Comparison of ENCODE assay signal across 15 mouse cellular contexts in the genomic region with DNA sequence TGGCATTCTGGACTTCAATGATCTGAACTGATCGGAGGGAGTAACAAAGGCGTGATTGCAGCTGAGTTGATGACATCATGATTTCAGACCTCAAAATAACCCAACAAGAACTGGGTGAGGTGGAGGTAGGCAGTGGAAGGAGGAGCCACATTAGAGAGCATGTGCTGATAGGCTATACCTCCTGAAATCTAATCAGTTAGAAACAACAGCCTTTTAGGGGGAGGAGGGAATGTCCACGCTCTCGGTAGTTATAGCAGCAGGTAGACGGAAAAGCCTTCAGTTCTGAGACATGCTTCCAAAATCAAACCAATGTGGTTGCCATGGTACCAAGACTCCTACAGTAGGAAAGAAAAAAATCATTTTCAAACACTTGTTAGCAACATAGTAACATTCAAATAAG. TPM values are rescaled to one million over a fixed set of nuclear protein-coding genes. Genes with fewer than 3 reads are reported as not detected.
A peak's percentile ranks its signal among the peaks of the same experiment; 100 is the strongest.
DNase-seq lines count a peak whose midpoint lies in the region; ATAC-seq and TF ChIP-seq lines count a peak whose summit lies in the region.
"Had no signal": no experiment of that assay in that cellular context is flagged by ENCODE, and none has a peak within 500 bp of the region (broad histone marks: within the 10 kb centered on the region; RNA-seq: fewer than 3 reads in every experiment).

No protein-coding gene starts in this region.

- WGBS in midbrain, postnatal 0 days = 59% methylated on average over 5 of the region's 5 CpGs

- ATAC-seq in midbrain, postnatal 0 days (ENCODE audit: low FRiP score) = peak; percentile 88

- no peaks in the 10 kb centered on the region for H3K27me3 ChIP-seq in midbrain, postnatal 0 days (ENCODE audit: insufficient read depth, low read length)
- H3K27me3 ChIP-seq: neural tube, embryonic 13.5 days had no signal

- H3K4me2 ChIP-seq in midbrain, postnatal 0 days (ENCODE audit: low read depth, low read length, poor library complexity, severe bottlenecking) = no peak overlapping the region
- H3K4me2 ChIP-seq: hindbrain, embryonic 14.5 days; neural tube, embryonic 13.5 days had no signal

- peak; percentile 15 to 46 for DNase-seq in layer of hippocampus, adult 2 months (ENCODE audit: low spot score in 2 of 2)
- no peak for DNase-seq in layer of hippocampus, postnatal 25 days (ENCODE audit: extremely low spot score in 1 of 2, low spot score in 1 of 2)
- peak; percentile 16 for DNase-seq in brain, embryonic 18.5 days (ENCODE audit: low read depth, low spot score)
- DNase-seq in frontal cortex, postnatal 10 days (ENCODE audit: low spot score in 2 of 2) = peak; percentile 9 to 50
- peak; percentile 30 for DNase-seq in midbrain, postnatal 0 days (ENCODE audit: low spot score)
- DNase-seq in spleen, postnatal 14 days (ENCODE audit: low spot score in 2 of 2) = no peak
- no peak for DNase-seq in cerebellum, postnatal 25 days
- DNase-seq: kidney, adult 8-10 months; retina, postnatal 1 day; thymus, postnatal 36 days had no signal

- H3K9me3 ChIP-seq in midbrain, postnatal 0 days (ENCODE audit: low read length) = no peaks in the 10 kb centered on the region
- H3K9me3 ChIP-seq: heart, embryonic 10.5 days; neural tube, embryonic 13.5 days had no signal

- peak overlapping the region; percentile 59; the same call in 1 of the 2 replicates for H3K27ac ChIP-seq in layer of hippocampus, adult 2 months
- H3K27ac ChIP-seq in midbrain, postnatal 0 days (ENCODE audit: low read depth, low read length) = peak overlapping the region; percentile 51; the same call in 1 of the 2 replicates
- H3K27ac ChIP-seq: heart, embryonic 10.5 days; hindbrain, embryonic 14.5 days; neural tube, embryonic 13.5 days had no signal

- H3K9ac ChIP-seq in midbrain, postnatal 0 days (replicated peaks; ENCODE audit: low read length, poor library complexity, severe bottlenecking) = no peak overlapping the region
- H3K9ac ChIP-seq: hindbrain, embryonic 14.5 days; neural tube, embryonic 13.5 days had no signal

- H3K36me3 ChIP-seq in midbrain, postnatal 0 days (ENCODE audit: insufficient read depth, low read length) = no peaks in the 10 kb centered on the region
- H3K36me3 ChIP-seq: heart, embryonic 10.5 days; neural tube, embryonic 13.5 days had no signal

- H3K4me3 ChIP-seq in layer of hippocampus, adult 2 months = no peak overlapping the region
- no peak overlapping the region for H3K4me3 ChIP-seq in midbrain, postnatal 0 days (ENCODE audit: low read depth, low read length)
- H3K4me3 ChIP-seq: heart, embryonic 10.5 days; neural tube, embryonic 13.5 days had no signal

- TF ChIP-seq CTCF in layer of hippocampus, adult 2 months (conservative IDR thresholded peaks at IDR 0.05) = no peak
- no peak for TF ChIP-seq CTCF in midbrain, postnatal 0 days (IDR thresholded peaks at IDR 0.05)

- no peaks in the 10 kb centered on the region for H3K4me1 ChIP-seq in midbrain, postnatal 0 days (ENCODE audit: insufficient read depth, low read length)
- H3K4me1 ChIP-seq: heart, embryonic 10.5 days; neural tube, embryonic 13.5 days had no signal

RNA-seq across cellular contexts. Expression of a gene that starts 55.4 kb away (rescaled TPM):
- total RNA-seq in layer of hippocampus, adult 2 months (2021) = 10 to 100 TPM; 76.9 to 86.6 TPM
- 10 to 100 TPM; 55.6 to 87.0 TPM for total RNA-seq in layer of hippocampus, postnatal 25 days (2021)
- total RNA-seq in midbrain, postnatal 0 days (2014; rRNA removed) = 15.3 and 20.9 TPM in 2 replicates
- 5.3 and 5.9 TPM in 2 replicates for polyA plus RNA-seq in midbrain, postnatal 0 days (2015; fragmentation: Nextera tagmentation; extraction: Ambion mirVana)
- total RNA-seq: common myeloid progenitor, adult 5-6 weeks had no signal
- polyA plus RNA-seq: liver, adult 2 months had no signal

Comparison
In these comparisons a context has a peak if more than half of its experiments do, and no peak if none do; other contexts are left out.
1. DNase-seq: peak in layer of hippocampus, adult 2 months (2 of 2), brain, embryonic 18.5 days (single experiment), frontal cortex, postnatal 10 days (2 of 2) and midbrain, postnatal 0 days (single experiment); none in layer of hippocampus, postnatal 25 days (0 of 2), spleen, postnatal 14 days (0 of 2) and cerebellum, postnatal 25 days (0 of 2).